Mouse (Mus musculus) intestine, postnatal 0 days (tissue): ENCODE measurements around the gene Gp5. TPM values are rescaled to one million over a fixed set of nuclear protein-coding genes. Genes with fewer than 3 reads are reported as not detected.
A peak's percentile ranks its signal among the peaks of the same experiment; 100 is the strongest.
"Not testable (repeated sequence)": the region's sequence is repeated elsewhere in the genome, so short reads cannot be mapped to it uniquely, and the experiment has no call there.

ENCODE experiments used
- ATAC-seq: fragments of 200-750 bp; cut with Nextera tagmentation; 2 replicates; pipeline ENCODE4 v1.8.0; 2017; ENCODE audit warnings: mild to moderate bottlenecking, moderate TSS enrichment, moderate library complexity
- H3K27ac ChIP-seq: fragments of 300-500 bp; sonication (generic); 2 replicates; pipeline ENCODE4 v1.5.1; 2014; ENCODE audit warnings: mild to moderate bottlenecking, low read depth, low read length, moderate library complexity
- H3K27me3 ChIP-seq: fragments of 300-500 bp; sonication (generic); replicated peaks from 2 replicates; pipeline ENCODE4 v1.6.1; 2014; ENCODE audit warnings: low read length, mixed read lengths; ENCODE audit not compliant: control insufficient read depth, insufficient read depth
- H3K36me3 ChIP-seq: fragments of 300-500 bp; sonication (generic); 2 replicates; pipeline ENCODE4 v1.6.1; 2014; ENCODE audit warnings: mild to moderate bottlenecking, moderate library complexity; ENCODE audit not compliant: control insufficient read depth, insufficient read depth
- H3K4me1 ChIP-seq: fragments of 300-500 bp; sonication (generic); replicated peaks from 2 replicates; pipeline ENCODE4 v1.6.1; 2014; ENCODE audit warnings: antibody characterized with exemption, low read length, mixed read lengths; ENCODE audit not compliant: control insufficient read depth, insufficient read depth
- H3K4me2 ChIP-seq: fragments of 300-500 bp; sonication (generic); replicated peaks from 2 replicates; pipeline ENCODE4 v1.6.1; 2014; ENCODE audit warnings: low read depth, mild to moderate bottlenecking, moderate library complexity
- H3K4me3 ChIP-seq: fragments of 300-500 bp; sonication (generic); 2 replicates; pipeline ENCODE4 v1.5.1; 2014; ENCODE audit warnings: low read depth, low read length
- H3K9ac ChIP-seq: fragments of 300-500 bp; sonication (generic); 2 replicates; pipeline ENCODE4 v1.6.1; 2014; ENCODE audit warnings: mild to moderate bottlenecking, low read depth, low read length
- H3K9me3 ChIP-seq: fragments of 300-500 bp; sonication (generic); 2 replicates; pipeline ENCODE4 v1.6.1; 2016; ENCODE audit warnings: mixed run types; ENCODE audit not compliant: control insufficient read depth
- CTCF ChIP-seq: sonication (generic); IDR thresholded peaks from 2 replicates; pipeline ENCODE4 v1.5.1; 2016; ENCODE audit warnings: low read depth, mild to moderate bottlenecking, control low read depth, antibody characterized with exemption, moderate library complexity
- WGBS: fragments of 180-500 bp; shearing (Covaris S2); extraction: QIAGEN DNeasy Blood & Tissue Kit; methylation state at CpG from one replicate; pipeline ENCODE4 v1.1.7; 2014; 5-methylcytosine and 5-hydroxymethylcytosine counted together
- polyA plus RNA-seq: library from polyadenylated mRNA; unstranded; fragments of >200 nt; fragmentation: Nextera tagmentation; extraction: Ambion mirVana; gene quantifications from 2 replicates; pipeline ENCODE4 v1.2.1, GENCODE M21; 2015

The Gp5 gene
- 0.13 TPM in 2 replicates for polyA plus RNA-seq

DNA sequence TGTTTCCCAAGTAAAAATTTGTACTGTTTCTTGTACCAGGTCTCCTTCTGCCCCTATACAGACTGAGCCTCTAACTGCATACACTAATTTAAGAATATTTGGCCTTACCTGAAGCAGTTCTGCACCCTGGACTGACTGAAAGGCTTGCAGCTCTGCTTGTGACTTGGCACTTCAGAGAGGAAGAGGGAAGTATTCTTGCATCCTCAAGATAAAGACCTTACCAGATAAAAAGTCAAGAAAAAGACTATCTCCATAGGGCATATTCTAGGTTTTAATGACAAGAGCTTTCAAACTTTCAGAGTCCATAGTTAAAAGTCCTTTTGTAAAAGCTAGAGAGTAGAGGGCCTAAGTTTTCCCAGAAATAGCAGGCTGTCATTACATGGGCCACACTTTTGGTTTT lies at the start of gene Gp5:
TSS of gene Gp5 (minus strand) at position 133 of the 400 bp plus-strand sequence.
- no peak within 1 kb of the TSS for H3K9ac ChIP-seq
- H3K4me1 ChIP-seq: peaks cover 7% of the 10 kb centered on the region; the same call in 1 of the 2 replicates
- peaks cover 18% of the 10 kb centered on the region for H3K27me3 ChIP-seq
- H3K4me2 ChIP-seq: peak within 1 kb of the TSS; percentile 97
- H3K27ac ChIP-seq: no peak within 1 kb of the TSS
- TF ChIP-seq CTCF: no peak
- H3K9me3 ChIP-seq: no peaks in the 10 kb centered on the region
- peak within 1 kb of the TSS; percentile 54 for H3K4me3 ChIP-seq
- H3K36me3 ChIP-seq: peaks cover 6% of the 10 kb centered on the region
- no peak for ATAC-seq

DNA sequence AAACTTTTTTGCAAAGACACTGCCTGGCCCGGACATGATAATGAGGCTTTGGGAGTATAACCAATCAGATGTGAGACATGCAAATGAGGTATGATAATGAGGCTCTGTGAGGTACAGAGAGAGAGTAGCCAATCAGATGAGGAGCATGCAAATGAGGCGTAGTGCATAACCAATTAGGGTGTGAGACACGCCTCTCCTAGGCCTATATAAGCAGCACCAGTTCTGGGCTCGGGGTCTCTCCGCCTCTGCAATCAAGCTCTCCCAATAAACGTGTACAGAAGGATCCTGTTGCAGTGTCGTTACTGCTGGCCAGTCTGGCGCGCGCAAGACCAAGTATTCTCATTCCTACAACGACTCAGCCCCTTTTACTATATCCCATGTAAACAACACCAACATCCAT lies 42.9 kb upstream of the Gp5 start:
- H3K9ac ChIP-seq, H3K27ac ChIP-seq, H3K9me3 ChIP-seq, H3K27me3 ChIP-seq, H3K4me1 ChIP-seq, ATAC-seq, H3K4me3 ChIP-seq, H3K4me2 ChIP-seq: not testable (repeated sequence)
- 95% methylated on average over 11 of the region's 11 CpGs for WGBS
- peaks cover 39% of the 10 kb centered on the region for H3K36me3 ChIP-seq

DNA sequence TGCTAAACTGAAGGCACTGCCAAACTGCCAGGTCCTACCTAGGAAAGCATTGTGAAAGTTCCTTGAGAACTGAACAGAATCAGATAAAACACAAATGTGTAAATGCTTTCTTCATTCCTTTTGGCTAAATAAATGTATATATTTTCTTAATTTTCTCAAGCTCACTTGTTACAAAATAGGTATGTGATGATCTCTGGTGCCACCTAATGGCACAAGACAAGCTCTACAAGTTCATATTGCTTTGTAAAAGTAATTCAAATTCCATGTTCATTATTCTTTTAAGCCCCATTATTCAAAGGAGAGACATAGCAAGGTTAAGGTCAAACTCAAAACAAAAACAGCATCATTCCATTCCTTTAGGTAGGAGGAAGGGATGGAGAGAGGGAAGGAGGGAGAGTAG lies 3.7 kb upstream of the Gp5 start:
- no peak overlapping the region for H3K27ac ChIP-seq
- H3K27me3 ChIP-seq: no peaks in the 10 kb centered on the region
- no peak overlapping the region for H3K9ac ChIP-seq
- peaks cover 26% of the 10 kb centered on the region for H3K36me3 ChIP-seq
- H3K9me3 ChIP-seq: no peaks in the 10 kb centered on the region
- ATAC-seq: no peak
- no peak overlapping the region for H3K4me2 ChIP-seq
- no peak overlapping the region for H3K4me3 ChIP-seq
- peak; percentile 71 for TF ChIP-seq CTCF
- peaks cover 3% of the 10 kb centered on the region; the same call in 1 of the 2 replicates for H3K4me1 ChIP-seq

DNA sequence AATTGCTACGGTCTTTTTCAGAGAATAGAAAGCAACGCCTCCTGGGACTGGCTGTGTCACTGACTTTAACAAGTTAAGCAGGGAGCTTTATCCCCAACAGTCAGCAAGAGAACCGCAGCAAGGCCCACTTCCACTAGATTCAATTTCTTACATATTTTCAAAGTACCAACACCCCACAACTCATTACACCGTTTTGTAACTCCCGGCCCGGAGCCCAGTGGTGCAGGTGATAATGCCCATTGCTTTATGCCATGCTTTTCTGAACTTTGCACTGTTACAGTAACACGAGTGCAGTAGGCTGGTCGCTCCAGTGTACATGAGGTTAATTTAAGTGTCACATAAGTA lies 436 bp downstream of the Gp5 start:
- 44% methylated on average over 8 of the region's 8 CpGs for WGBS
- Histone ChIP-seq H3K27ac (no peak overlapping the region), H3K27me3 (peaks cover 18% of the 10 kb centered on the region), H3K4me2 (peak overlapping the region; percentile 97), H3K36me3 (0 out of 2 replicates have a peak, but pooled peaks cover 3% of the 10 kb centered on the region), H3K4me1 (peaks cover 7% of the 10 kb centered on the region; the same call in 1 of the 2 replicates), H3K4me3 (peak overlapping the region; percentile 54), H3K9ac (no peak overlapping the region), H3K9me3 (no peaks in the 10 kb centered on the region)
- ATAC-seq: peak; percentile 58; the same call in 1 of the 2 replicates
- no peak for TF ChIP-seq CTCF

DNA sequence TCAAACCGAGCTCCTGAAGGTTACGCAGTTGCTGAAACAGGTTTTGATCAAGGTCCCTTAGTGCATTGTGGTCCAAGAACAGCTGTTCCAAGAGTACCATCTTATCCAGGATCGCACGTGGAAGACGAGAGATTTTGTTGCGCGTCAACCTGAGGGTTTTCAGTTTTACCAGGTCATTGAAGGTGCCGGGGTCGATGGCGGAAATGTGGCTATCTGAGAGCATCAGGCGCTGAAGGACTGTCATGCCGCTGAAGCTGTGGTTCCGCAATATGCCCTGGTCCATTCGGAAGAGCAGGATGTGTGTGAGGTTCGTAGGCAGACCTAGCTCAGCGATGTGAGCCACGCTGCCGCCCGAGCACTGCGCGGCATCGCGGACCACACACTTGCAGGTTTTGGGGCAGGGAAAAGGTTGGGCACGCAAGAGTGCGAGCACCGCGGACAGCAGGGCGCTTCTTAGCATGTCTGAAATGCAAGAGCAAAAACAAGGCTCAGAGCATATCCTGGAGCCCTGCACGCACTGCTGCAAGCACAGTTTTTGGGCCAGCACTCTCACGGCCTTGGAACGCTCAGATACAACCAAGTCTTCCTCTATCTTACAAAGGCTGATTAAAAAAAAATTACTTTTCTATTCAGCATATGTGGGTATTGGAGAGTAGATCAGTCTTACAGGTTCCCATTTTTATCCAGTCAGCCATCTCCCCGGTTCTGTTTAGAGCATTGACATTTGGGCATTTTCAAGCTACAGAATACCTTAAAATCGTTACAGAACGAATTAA lies 996 bp downstream of the Gp5 start:
- H3K36me3 ChIP-seq: no peaks in the 10 kb centered on the region
- peaks cover 18% of the 10 kb centered on the region for H3K27me3 ChIP-seq
- peak overlapping the region; percentile 97 for H3K4me2 ChIP-seq
- peak overlapping the region; percentile 54 for H3K4me3 ChIP-seq
- TF ChIP-seq CTCF: no peak
- 8% methylated on average over 34 of the region's 34 CpGs for WGBS
- ATAC-seq: peak; percentile 16
- peak overlapping the region; percentile 44; the same call in 1 of the 2 replicates for H3K9ac ChIP-seq
- no peaks in the 10 kb centered on the region for H3K9me3 ChIP-seq
- peaks cover 7% of the 10 kb centered on the region; the same call in 1 of the 2 replicates for H3K4me1 ChIP-seq
- no peak overlapping the region for H3K27ac ChIP-seq

DNA sequence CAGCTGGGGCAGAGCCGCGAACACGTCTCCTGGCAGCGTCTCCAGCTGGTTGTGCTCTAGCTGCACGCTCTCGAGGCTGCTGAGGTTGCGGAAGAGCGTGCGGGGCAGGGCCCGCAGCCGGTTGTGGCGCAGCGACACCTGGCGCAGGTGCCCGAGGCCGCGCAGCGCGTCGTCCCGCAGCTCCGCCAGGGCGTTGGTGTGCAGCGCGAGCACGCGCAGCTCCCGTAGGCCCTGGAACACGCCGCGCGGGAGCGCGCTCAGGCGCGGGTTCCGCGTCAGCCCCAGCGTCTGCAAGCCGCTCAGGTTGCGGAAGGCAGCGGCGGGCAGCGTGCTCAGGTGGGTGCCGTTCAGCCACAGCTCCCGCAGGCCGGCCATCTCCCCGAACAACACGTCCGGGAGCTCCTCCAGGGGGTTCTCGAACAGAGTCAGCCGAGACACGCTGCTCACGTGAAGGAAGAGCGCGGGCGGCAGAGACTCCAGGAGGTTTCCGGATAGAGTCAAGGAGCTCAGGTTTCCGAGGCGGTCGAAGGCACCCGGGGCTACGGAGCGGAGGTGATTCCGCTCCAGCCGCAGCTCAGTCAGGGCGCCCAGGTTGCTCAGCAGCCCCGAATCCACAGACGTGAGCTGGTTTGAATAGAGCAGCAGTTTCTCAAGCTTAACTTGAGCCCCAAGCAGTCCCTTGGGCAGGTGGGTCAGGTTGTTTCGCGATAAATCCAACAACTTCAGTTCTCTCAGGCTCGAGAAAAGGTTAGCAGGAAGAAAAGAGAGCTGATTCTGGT lies 1.8 kb downstream of the Gp5 start:
- Histone ChIP-seq H3K4me3 (peak overlapping the region; percentile 54), H3K27ac (no peak overlapping the region), H3K4me2 (peak overlapping the region; percentile 97), H3K4me1 (peaks cover 7% of the 10 kb centered on the region; the same call in 1 of the 2 replicates), H3K27me3 (peaks cover 18% of the 10 kb centered on the region), H3K36me3 (no peaks in the 10 kb centered on the region), H3K9me3 (no peaks in the 10 kb centered on the region), H3K9ac (peak overlapping the region; percentile 44)
- WGBS: under 1% methylated on average over 72 of the region's 72 CpGs
- ATAC-seq: peak; percentile 73
- peak; percentile 74 for TF ChIP-seq CTCF
